Mouse (Mus musculus) cerebellum, adult 2 months (tissue): Measurements from ENCODE around the gene Dusp7. TPM values are rescaled to one million over a fixed set of nuclear protein-coding genes. Genes with fewer than 3 reads are reported as not detected.

Experiments
- DNase-seq, 2 experiments: peaks; one replicate each; pipeline ENCODE4 v3.0.0; 2021
- H3K27ac ChIP-seq: fragments of 200-500 bp; 2 replicates; pipeline ENCODE4 v1.5.1; 2012; ENCODE audit warnings: low read length, control low read depth, inconsistent platforms; ENCODE audit not compliant: insufficient read depth
- H3K27me3 ChIP-seq: fragments of 200-500 bp; 2 replicates; pipeline ENCODE4 v1.6.1; 2012; ENCODE audit warnings: inconsistent platforms, mild to moderate bottlenecking, low read length, moderate library complexity; ENCODE audit not compliant: control insufficient read depth, insufficient read depth
- H3K4me1 ChIP-seq: fragments of 200-500 bp; 2 replicates; pipeline ENCODE4 v1.6.1; 2011; ENCODE audit warnings: low read length; ENCODE audit not compliant: control insufficient read depth, insufficient read depth
- H3K4me3 ChIP-seq: fragments of 200-500 bp; replicated peaks from 2 replicates; pipeline ENCODE3; 2011; ENCODE audit warnings: mild to moderate bottlenecking, low read depth, low read length, control low read depth; ENCODE audit not compliant: insufficient read depth
- CTCF ChIP-seq: fragments of 200-500 bp; IDR thresholded peaks from 2 replicates; pipeline ENCODE4 v1.5.1; 2011; ENCODE audit warnings: low read depth, mild to moderate bottlenecking, control low read depth, low read length, moderate library complexity, borderline replicate concordance; ENCODE audit not compliant: insufficient read depth
- POLR2A ChIP-seq: fragments of 200-500 bp; IDR thresholded peaks from 2 replicates; pipeline ENCODE4 v1.6.1; 2011; ENCODE audit warnings: low read length, control low read depth, borderline replicate concordance; ENCODE audit not compliant: insufficient read depth
- WGBS: fragments of 180-500 bp; shearing (Covaris S2); methylation state at CpG from one replicate; pipeline ENCODE4 v1.1.7; 2018; 5-methylcytosine and 5-hydroxymethylcytosine counted together
- polyA plus RNA-seq: library from polyadenylated mRNA; depleted of rRNA; stranded (reverse); fragments of >200 nt; gene quantifications from 2 replicates; pipeline ENCODE4 v1.2.3, GENCODE M21; 2012

Gene Dusp7
- polyA plus RNA-seq, 1 experiment: 49.6 TPM

- 60% methylated on average over 8 of the region's 8 CpGs for WGBS
- no peak for TF ChIP-seq CTCF
- no peak for TF ChIP-seq POLR2A
- H3K4me1 ChIP-seq: no peaks in the 10 kb centered on the region; the same call in 1 of the 2 replicates
- H3K27ac ChIP-seq: no peak overlapping the region
- DNase-seq: no peak
- H3K4me3 ChIP-seq: no peak overlapping the region
- no peaks in the 10 kb centered on the region for H3K27me3 ChIP-seq
Measured at GRCm38 (mm10) chr9:106393548-106393947, 25.1 kb downstream of the Dusp7 start.

GRCm38 (mm10) chr9:106394649-106395602 lies 26.5 kb downstream of the Dusp7 start:
- TF ChIP-seq CTCF (0 out of 2 replicates have a peak, but pooled peaks have one; percentile 4), POLR2A (no peak)
- Histone ChIP-seq H3K27me3 (no peaks in the 10 kb centered on the region), H3K4me1 (no peaks in the 10 kb centered on the region; the same call in 1 of the 2 replicates), H3K4me3 (no peak overlapping the region), H3K27ac (no peak overlapping the region)
- 45% methylated on average over 11 of the region's 11 CpGs for WGBS
- no peak for DNase-seq

- WGBS: 94% methylated on average over 4 of the region's 4 CpGs
- Histone ChIP-seq H3K4me3 (no peak overlapping the region), H3K27me3 (no peaks in the 10 kb centered on the region), H3K27ac (no peak overlapping the region), H3K4me1 (peaks cover 6% of the 10 kb centered on the region)
- no peak for TF ChIP-seq POLR2A
- no peak for TF ChIP-seq CTCF
- DNase-seq: no peak
Measured at GRCm38 (mm10) chr9:106397733-106398132, 29.3 kb downstream of the Dusp7 start.

- whole genome bisulfite sequencing: 83% methylated on average over 9 of the region's 9 CpGs
- peaks cover 6% of the 10 kb centered on the region for H3K4me1 ChIP-seq
- no peak overlapping the region for H3K27ac ChIP-seq
- TF ChIP-seq CTCF (no peak), POLR2A (no peak)
- no peak overlapping the region for H3K4me3 ChIP-seq
- no peaks in the 10 kb centered on the region for H3K27me3 ChIP-seq
- no peak for DNase-seq
Measured at GRCm38 (mm10) chr9:106398667-106399311, 30.4 kb downstream of the Dusp7 start.

- peaks cover 6% of the 10 kb centered on the region for H3K4me1 ChIP-seq
- H3K27ac ChIP-seq: no peak overlapping the region
- no peak for DNase-seq
- H3K4me3 ChIP-seq: no peak overlapping the region
- no peaks in the 10 kb centered on the region for H3K27me3 ChIP-seq
- 94% methylated on average over 3 of the region's 3 CpGs for WGBS
- TF ChIP-seq POLR2A: no peak
- TF ChIP-seq CTCF: no peak
Measured at GRCm38 (mm10) chr9:106399808-106400207, 31.4 kb downstream of the Dusp7 start.

GRCm38 (mm10) chr9:106402149-106402548 lies 33.7 kb downstream of the Dusp7 start:
- DNase-seq: no peak
- TF ChIP-seq POLR2A (no peak), CTCF (no peak)
- H3K4me3 ChIP-seq: no peak overlapping the region

GRCm38 (mm10) chr9:106402607-106403375 lies 34.4 kb downstream of the Dusp7 start:
- DNase-seq: no peak
- 91% methylated on average over 16 of the region's 16 CpGs for WGBS
- H3K27ac ChIP-seq: no peak overlapping the region

More at GRCm38 (mm10) chr9:106402149-106402548, 33.7 kb downstream of the Dusp7 start:
- no peaks in the 10 kb centered on the region for H3K27me3 ChIP-seq
- H3K4me1 ChIP-seq: peaks cover 12% of the 10 kb centered on the region
- no peak overlapping the region for H3K27ac ChIP-seq
- 91% methylated on average over 5 of the region's 5 CpGs for WGBS

More at GRCm38 (mm10) chr9:106402607-106403375, 34.4 kb downstream of the Dusp7 start:
- Histone ChIP-seq H3K4me1 (peaks cover 12% of the 10 kb centered on the region), H3K4me3 (no peak overlapping the region), H3K27me3 (no peaks in the 10 kb centered on the region)
- TF ChIP-seq POLR2A: no peak
- TF ChIP-seq CTCF: no peak
